Mouse (Mus musculus): ENCODE data around the gene Crb1.

Gene Crb1

GRCm38 (mm10) chr1:139153006-139153405, 223.9 kb downstream of the Crb1 start:
- Histone ChIP-seq H3K36me3 (ENCODE audit: control insufficient read depth, insufficient read depth, low read length, poor library complexity, severe bottlenecking) (0 out of 2 replicates have a peak, but pooled peaks cover 2% of the 10 kb centered on the region), H3K27me3 (ENCODE audit: control insufficient read depth, insufficient read depth, low read length, poor library complexity, severe bottlenecking) (no peaks in the 10 kb centered on the region)
- DNase-seq (ENCODE audit: low read depth, low spot score) = no peak

All from splenic B cell, adult 2 months (primary cell).